Mouse (Mus musculus) heart, adult 9 months (tissue): ENCODE results near the gene Lcmt2.
"Not testable (repeated sequence)": the region's sequence is repeated elsewhere in the genome, so short reads cannot be mapped to it uniquely, and the experiment has no call there.

Experiments used
- DNase-seq, 2 experiments: peaks; one replicate each; pipeline ENCODE4 v3.0.0; 2022; ENCODE audit warnings: low spot score in 2 of 2

The Lcmt2 gene

GRCm38 (mm10) chr2:121140018-121140882 is at the start of gene Lcmt2, which contains the start of gene Adal:
Gene Lcmt2 (minus strand): TSS chr2:121140653.
Gene Adal (plus strand): TSS chr2:121140428.
- peak; percentile 95 for DNase-seq

GRCm38 (mm10) chr2:121188530-121188929 is 48.1 kb upstream of the Lcmt2 start:
- no peak for DNase-seq

- DNase-seq: no peak
Observed at GRCm38 (mm10) chr2:121184142-121184541, 43.7 kb upstream of the Lcmt2 start.

- no peak for DNase-seq
Observed at GRCm38 (mm10) chr2:121183431-121183830, 43.0 kb upstream of the Lcmt2 start.

- DNase-seq: peak in 1 of 2 experiments; percentile 12
Observed at GRCm38 (mm10) chr2:121178828-121179479, 38.5 kb upstream of the Lcmt2 start.

- DNase-seq: peak; percentile 89 to 93
Observed at GRCm38 (mm10) chr2:121170980-121171742, 30.7 kb upstream of the Lcmt2 start, which contains the start of gene Zscan29. Gene Zscan29 (minus strand): TSS chr2:121171125.

GRCm38 (mm10) chr2:121170481-121170971 is 30.1 kb upstream of the Lcmt2 start, which contains the start of gene Tubgcp4:
Gene Tubgcp4 (plus strand): TSS chr2:121170654.
- DNase-seq: peak; percentile 54 to 57

- peak; percentile 37 to 45 for DNase-seq
Observed at GRCm38 (mm10) chr2:121169902-121170301, 29.4 kb upstream of the Lcmt2 start.

- peak in 1 of 2 experiments; percentile 6 for DNase-seq
Observed at GRCm38 (mm10) chr2:121169173-121169572, 28.7 kb upstream of the Lcmt2 start.

- no peak for DNase-seq
Observed at GRCm38 (mm10) chr2:121153100-121153499, 12.6 kb upstream of the Lcmt2 start.

- no peak for DNase-seq
Observed at GRCm38 (mm10) chr2:121149679-121150078, 9.2 kb upstream of the Lcmt2 start.

GRCm38 (mm10) chr2:121142415-121142814 is 2.0 kb upstream of the Lcmt2 start:
- no peak for DNase-seq

- DNase-seq: no peak
Observed at GRCm38 (mm10) chr2:121141216-121142035, 973 bp upstream of the Lcmt2 start.

- DNase-seq: peak; percentile 42 to 73
Observed at GRCm38 (mm10) chr2:121139266-121140017, 1.0 kb downstream of the Lcmt2 start.

- no peak for DNase-seq
Observed at GRCm38 (mm10) chr2:121137371-121137770, 3.1 kb downstream of the Lcmt2 start.

- no peak for DNase-seq
Observed at GRCm38 (mm10) chr2:121132822-121133221, 7.6 kb downstream of the Lcmt2 start.

- no peak for DNase-seq
Observed at GRCm38 (mm10) chr2:121128865-121129620, 11.4 kb downstream of the Lcmt2 start.

- no peak for DNase-seq
Observed at GRCm38 (mm10) chr2:121127536-121127935, 12.9 kb downstream of the Lcmt2 start.

- DNase-seq: not testable (repeated sequence)
Observed at GRCm38 (mm10) chr2:121126302-121126701, 14.2 kb downstream of the Lcmt2 start.
